Mouse (Mus musculus): Measurements from ENCODE around the gene Eomes.

GRCm38 (mm10) chr9:118510941-118511690 lies 33.1 kb downstream of the Eomes start:
- TF ChIP-seq CTCF (IDR thresholded peaks at IDR 0.05; ENCODE audit: extremely low read depth, insufficient read depth, insufficient read length, insufficient replicate concordance) (no peak), POLR2A (IDR thresholded peaks at IDR 0.05; ENCODE audit: low read depth, low read length) (no peak)

Measured in spleen, adult 2 months (tissue).